Mouse (Mus musculus) layer of hippocampus, adult 18-20 months (tissue): ENCODE measurements at regions not wholly inside any gene's neighbourhood (a gene's known extent, or its start where the extent isn't known, plus 50 kb on each side); places are given as distances from the start of the nearest gene placed in this dataset.

Source experiments
- DNase-seq, 2 experiments: peaks; one replicate each; pipeline ENCODE4 v3.0.0; 2022; ENCODE audit warnings: low spot score in 2 of 2

DNA sequence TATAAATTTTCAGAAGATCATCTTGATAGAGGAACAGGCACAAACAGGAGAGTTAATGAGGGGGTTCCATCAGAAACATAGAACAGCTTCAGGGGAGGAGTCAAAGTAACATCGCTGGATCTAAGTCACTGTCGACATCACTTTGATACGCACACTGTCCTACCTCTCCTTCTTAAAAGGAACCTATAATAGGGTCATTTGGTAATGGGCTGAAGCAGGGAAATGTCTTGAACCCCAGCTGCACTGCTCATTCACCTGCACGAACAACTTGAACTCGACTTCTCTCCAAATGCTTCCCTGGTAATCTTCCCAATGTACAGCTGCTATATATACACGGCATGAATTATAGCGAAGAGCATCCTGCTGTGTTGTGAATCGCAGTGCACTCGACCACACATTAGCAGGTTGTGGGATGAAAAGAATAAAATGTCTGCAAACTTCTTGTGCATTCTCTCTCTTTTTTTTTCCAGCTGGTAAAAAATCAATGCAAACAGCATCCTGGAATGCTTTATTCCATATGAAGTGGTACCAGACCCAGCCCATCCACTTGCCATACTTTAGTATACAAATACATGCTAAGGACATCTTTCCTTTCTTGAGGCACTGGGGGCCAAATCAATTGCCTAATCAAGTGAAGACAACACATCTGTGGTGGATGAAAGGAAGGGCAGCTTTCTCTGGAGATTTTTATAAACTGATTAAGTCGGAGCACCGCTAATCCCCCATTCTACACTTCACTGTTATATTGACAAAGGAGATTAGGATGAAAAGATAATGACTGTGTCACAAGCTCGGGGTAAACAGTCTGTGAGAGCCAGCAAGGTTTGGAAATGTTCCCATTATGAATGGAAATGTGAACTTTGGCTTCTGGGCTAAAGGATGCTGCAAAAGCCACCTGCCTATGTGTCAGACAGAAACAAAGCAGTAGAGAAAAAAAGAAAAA, 325.6 kb upstream of the Itga1 start:
- DNase-seq: no peak

DNA sequence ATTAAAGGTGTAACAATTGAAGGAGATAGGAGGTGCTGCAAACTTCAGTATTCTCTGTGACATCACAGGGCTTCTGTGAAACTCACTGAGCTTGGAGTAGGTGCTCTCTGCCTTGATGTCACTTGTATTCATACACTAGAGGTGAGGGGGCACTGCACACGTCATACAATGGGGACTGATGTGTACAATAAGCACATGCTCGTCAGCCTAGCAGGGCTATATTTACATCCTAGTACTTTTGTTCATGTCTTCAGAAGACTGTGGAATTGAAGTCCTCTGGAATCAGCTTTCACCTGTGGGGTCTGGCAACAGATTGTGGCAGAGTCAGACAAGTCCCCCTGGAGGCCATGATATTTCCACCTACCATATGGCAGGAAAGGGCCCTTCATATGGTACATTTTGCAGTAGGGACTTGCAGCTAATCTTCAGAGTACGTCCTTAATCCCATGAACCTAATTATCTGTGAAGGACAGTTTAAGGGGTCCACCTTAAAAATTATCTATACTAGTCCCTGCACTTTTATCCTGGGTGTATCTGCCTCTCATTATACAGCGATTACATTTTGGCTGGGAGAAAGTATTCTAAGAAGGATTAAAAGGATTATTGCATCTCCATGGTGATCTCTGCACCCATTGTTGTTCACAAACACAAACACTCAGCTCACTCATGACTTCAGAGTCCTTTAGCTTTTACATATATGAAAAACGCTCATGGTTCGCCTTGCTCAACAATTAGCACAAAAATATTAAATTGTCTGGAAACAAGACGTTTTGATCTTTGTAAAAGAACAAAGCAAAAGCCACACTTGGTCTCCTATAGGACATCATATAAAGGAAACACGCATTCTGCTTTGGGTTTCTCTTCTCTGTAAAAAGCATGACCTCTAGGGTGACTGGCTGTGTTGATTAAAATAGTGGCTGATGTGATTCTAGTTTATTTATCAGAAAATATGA, 324.1 kb upstream of the Itga1 start:
- no peak for DNase-seq

DNA sequence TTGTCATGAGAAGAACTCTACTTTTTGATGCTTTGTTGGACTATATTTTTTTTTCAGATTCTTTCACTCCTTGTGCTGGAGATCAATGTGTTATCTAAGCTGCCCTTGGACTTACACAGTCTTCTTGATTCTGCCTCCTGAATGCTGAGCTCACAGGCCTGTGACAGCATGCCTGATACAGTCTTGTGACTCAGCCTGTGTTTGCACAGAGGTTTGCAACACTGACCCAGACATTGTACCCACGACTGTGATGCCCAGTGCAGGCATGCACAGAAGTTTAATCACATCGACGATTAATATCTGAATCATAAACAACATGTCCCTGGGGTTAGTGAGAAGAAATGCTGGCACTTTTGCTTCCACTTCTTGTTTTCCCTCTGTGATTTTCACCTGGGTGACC, 322.0 kb upstream of the Itga1 start:
- no peak for DNase-seq

DNA sequence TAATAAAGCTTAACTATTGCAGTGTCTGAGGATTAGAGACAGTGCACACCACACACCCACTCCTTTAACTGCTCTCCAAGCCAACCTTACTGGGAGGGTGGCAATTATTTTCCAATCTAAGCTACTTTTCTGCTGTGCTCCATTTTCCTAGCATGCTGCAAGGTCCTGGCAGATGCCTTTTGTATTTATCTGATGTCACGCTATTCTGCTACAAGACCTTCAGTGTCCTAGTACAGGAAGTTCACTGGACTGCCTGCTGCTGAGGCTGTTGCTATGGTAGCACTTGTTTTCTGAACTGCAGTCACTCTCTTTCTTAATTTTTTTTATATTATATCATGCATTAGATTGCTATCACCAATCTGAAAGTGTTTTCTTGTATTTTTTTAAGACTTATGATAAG, 319.7 kb upstream of the Itga1 start:
- DNase-seq: no peak

DNA sequence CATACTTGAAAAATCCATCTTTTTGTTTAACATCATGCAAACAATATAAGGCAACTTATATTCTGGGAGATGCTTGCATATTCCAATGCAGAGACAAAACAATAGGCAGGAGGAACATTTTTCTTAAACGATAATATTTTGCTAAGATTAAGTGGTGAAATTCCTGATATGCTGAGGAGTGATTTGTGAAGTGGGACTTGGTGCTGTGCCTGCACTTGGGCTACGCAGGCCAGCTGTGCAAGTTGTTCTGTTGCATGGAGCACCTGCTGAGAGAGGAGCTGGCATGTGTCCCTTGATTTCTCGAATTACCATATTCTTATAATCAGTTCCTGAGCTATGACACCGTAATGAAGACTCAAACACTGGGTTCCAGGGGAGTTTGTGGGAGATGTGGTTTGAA, 316.1 kb upstream of the Itga1 start:
- DNase-seq: no peak

DNA sequence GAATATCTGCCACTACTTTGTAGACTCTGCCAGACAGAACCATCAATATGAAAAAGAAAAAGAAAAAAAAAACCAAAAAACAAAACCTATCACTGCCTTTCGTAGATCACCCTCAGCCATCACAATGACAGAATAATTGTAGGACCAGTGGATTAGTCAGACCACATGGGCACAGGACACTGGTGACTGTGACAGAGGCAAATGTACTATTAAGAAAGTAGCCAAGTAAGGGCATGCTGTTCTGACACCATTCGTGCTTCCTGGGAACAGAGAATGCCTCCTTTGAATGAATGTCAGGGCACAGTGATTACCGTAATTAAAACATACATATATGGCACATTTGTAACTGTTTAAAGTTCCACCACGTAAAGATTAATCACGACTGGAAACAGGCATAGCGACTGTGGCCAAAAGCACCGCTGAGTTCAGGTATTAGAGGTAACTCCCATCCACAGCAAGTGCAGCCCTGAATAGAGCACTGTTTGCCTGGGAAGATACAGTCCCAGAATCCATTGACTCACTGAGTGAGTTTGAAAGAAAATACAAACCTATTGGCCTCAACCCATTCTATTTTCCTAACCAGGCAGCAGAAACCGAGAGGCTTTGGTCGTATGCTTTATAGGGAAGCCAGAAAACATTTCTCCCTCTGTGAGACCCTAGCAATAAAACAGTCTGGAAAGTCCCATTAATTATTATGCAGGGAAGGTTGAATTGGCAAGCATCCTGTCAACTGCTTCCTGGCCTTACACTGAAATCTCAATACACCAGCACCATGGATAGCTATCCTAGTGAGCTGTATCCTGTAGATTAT, 312.2 kb upstream of the Itga1 start:
- no peak for DNase-seq

DNA sequence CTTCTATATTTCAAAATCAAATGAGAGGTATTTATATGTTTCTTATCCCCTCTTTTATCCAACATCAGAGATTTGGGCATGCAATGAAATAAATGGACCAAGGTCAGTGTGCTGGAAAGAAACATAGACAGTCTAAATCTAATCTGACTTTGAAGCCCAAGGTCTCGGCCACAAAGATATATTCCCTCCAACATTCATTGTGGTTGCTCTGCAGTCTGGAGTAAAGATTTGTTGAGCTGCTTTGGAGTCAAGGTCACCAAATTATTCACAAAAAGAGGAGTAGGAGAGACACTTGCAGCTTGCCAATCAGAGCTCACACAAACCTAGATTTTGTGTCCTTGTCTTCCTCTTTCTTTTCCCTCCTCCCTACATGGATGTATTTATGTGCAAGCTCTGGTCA, 304.2 kb upstream of the Itga1 start:
- DNase-seq: no peak

DNA sequence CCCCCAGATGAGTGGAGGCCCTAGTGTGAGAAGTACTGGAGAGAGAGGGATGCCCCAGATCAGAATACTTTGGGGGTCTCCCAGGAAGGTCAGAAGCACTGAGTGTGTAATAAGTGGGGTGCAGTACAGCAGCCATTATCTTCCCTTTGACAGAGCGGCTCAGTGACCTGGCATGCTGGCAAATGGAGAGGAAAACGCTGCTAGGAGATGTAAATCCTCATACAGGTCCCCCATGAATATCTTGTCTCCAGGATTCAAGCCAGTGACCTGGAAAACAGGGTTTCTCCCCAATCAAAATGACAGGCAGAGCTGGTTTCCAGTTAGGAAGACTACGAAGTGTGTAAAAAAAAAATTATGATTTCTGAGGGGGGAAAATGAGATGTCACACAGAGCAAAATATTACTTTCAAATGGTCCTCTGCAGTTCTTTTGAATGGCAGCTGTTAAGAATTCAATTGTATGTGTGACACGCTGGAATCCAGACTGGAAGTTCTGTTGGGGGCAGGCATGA, 299.0 kb upstream of the Itga1 start:
- no peak for DNase-seq

DNA sequence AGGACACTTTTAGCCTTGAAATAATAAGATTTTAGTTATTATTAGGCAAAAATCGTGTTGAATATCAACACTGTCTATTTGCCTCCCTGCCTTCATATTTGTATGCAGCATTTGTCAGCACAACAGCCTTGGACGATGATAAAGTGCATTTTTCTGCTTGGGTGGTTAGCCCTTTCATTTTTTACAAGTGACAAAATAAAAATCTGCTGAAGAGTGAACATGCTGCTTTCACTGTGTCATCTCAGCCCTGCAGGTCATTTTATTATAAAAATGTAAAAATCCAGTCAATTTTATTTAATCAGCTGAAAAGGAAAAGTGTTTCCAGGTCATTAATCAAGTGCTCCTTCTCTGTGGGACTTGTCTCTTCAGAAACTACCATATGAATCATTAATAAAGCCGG, 277.9 kb upstream of the Itga1 start:
- DNase-seq: no peak

DNA sequence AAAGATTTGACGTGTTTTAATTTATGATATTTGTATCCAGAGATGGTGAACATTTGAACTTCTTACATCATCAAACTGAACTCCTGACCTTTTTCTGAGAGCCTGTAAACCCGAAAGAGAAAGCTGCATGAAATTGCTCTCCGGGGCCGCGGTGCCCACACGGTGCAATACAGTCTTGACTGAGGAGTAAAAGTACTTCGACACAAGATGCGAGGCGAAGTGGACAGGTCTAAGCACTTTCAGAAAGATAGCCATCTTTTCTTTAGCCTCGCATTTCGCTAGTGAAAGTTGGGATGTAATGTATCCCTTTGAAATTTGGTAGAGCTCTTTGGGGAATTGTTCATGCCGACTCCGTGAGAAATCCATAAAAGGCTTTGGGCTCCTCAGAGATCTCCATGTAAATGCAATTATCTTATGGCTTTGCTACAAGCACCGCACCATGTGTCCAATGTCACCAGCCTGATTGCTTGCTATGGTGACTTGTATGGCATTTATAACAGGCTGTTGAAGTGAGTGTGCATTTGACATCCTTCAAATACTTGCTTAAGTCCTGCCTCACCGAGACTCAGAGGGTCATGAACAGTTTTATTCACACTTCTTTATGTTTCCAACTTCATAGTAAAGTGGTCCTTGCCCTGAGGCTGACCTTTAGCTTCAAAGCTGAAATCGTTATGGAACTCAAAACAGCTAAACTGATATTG, 274.6 kb upstream of the Itga1 start:
- no peak for DNase-seq

DNA sequence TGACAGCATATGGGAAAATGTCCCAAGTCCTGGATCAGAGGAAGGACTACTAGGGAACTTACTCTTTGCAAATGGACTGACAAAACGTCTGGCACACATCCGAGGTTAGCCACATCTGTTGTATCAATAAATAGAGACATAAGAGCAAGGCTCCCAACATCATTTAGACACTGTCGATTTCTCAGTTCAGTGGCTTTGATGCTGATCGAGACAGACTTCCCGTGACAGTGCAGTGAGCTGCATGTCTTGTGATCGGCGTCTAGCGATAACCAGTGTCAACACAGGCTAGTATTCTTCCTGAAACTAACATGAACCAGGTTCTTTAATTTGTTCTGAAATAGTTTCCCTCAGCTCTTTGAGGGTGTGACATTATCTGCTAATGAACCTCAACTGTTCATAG, 259.7 kb upstream of the Itga1 start:
- no peak for DNase-seq

DNA sequence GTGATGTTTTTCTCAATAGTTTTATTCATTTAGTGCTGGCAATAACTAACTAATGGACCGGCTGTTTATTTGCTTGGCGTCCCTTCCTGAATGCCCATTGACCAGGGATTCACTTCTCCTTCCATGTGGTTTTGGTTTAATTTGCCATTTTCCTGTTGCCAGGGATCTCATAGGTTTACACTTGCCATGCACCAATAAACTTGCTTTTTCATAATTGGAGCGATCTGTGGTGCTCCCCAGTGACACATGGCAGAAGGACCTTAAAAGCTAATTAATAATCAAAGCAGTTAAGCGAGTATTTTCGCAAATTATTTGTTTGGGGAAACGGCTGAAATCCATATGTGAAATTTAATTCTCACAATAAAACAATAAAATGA, 245.2 kb upstream of the Itga1 start:
- DNase-seq: no peak

DNA sequence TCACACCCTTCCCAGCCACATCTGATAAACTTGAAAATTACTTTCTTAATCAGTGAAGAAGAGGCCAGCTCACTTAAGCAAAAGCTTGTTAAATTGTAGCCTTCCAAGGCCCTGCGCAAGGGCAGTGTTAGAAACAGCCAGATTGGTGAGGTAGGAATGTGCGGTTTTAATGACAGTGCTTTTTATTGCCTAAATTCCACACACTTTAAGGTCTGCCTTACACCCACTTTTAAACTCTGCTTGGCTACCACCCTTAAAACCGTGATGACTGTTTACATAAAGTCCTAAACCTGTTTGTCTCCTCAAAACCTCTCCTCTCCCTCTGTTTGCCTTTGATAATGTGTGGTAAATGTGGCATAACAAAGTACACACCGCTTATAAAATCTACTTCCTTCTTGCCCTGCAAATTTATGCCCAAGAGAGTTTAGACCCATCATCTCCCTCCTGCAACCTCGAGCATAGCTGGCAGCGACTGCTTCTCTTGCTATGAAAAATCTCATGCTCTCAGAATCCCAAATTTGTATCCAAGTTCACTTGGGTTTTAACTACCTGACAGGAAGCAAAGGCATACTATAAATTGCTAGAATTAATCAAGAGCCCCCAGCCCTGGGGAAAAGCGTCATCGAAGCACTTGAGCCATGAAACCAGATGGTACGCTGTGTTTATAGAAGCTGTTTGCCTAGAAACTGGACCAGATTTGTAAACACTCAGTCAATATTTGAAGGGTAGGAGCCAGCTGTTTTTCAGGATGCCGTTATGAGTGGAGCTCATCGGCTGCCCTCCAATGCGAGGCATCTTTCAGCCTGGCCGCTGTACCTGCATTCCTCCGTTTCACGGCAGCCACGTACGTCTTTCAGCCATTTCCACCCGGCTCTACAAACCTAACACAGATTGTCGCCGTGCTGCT, 244.6 kb upstream of the Itga1 start:
- DNase-seq: no peak

DNA sequence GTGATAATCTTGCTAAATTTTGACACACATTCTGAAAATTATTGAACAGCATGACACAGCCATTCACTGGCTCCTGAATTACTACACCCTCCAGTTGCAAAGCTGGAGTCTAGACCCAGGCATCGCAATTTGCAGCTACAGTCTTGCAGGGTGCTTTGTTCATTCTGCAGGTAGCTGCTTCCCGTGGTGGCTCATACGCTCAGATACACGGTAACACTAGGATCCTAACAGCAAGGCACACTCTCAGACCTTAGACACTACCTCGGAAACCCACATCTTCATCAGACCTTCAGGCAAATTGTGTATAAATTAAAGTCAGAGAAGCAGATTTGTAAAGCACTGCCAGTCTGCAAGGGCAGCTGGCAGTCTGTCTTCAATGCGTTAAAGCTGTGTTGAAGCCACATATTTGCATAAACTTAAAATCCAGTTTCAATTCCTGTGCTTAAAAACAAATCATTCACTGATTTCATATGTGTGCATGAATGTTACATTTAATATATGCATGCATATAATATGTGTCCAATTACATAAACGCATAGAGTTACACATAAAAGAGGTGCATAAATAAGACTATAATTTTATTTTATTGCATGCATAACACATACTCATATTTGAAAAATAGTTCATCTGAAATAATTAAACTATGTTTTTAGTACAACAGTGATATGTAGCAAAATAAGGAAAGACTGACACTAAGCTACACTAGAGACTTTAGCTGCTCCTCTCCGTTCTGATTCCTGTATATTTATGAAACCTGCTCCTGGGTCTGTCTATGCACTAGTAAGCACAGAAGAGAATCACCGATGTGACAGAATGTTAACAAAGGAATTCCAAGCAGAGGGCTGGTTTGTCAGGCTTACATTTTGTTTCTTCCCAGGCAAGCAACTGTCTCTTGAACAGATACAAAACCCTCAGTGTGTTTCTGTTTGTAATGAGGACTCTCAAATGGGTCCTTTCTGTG, 227.5 kb upstream of the Itga1 start:
- peak in 1 of 2 experiments; percentile 13 for DNase-seq

DNA sequence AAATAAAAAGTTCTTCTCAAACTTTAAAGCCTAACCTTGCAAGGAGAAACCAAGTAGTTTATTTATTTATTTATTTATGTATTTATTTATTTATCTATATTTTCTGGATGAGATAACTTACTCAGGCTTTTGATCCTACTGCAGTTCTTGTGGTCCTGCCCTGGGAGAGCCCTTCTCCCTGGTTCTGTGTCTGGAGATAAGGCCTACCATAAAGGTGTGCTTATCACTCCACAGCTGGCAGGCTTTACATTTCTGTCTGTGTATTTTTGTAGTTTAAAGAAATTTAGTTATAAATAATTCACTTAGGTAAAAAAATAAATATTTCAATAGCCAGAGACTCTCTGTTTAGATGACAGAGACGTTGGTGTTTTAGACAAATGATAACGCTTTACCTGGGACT, 224.5 kb upstream of the Itga1 start:
- DNase-seq: no peak

DNA sequence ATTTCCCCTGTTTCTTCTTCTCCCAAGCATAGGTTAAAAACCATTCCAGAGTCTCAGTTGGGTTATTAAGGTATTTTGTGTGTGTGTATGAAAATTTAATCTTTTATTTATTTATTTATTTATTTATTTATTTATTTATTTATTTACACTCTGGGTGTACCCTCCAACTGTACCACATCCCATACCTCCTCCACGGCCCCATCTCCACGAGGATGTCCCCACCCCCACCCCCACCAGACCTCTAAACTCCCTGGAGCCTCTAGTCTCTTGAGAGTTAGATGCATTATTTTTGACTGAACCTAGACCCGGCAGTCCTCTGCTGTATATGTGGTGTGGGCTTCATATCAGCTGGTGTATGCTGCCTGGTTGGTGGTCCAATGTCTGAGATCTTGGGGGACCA, 214.9 kb upstream of the Itga1 start:
- DNase-seq: no peak

DNA sequence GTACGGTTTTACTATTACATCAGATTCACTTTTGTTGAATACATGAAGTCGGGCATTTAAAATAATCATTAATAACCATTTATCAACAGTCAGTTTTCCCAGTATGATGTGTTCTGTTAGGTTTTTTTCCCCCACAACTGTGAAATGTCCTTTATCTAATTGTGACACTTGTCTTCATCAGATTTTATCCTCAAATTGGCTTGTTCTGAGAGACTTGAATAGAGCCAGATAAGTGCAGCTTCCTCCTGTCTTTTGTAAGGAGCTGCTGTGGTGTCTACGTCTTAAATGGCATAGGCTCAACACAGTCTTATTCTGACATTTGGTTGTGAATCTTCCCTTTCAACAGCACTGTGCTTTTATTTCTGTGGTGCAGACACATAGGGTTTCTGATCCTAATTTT, 206.8 kb upstream of the Itga1 start:
- DNase-seq: no peak

DNA sequence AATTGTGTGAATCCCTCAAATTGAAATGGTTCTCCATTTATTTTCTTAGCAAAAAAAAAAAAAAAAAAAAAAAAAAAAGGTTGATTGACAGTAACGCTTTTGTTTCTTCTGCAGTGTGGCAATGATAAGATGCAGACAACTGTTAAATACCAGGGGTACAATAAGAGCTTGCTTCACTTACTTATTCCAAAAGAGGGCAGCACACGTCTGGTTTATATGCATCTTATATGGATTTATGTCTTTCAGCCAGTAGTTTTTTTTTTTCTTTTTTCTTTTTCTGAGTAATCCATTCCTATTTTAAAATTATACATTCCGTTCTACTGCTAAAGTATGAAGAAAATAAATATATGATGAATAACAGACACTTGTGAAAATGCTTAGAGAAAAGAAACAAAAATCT, 185.6 kb upstream of the Itga1 start:
- peak in 1 of 2 experiments; percentile 60 for DNase-seq
